Comparison of ENCODE assay signal across 36 mouse cellular contexts in the genomic region with DNA sequence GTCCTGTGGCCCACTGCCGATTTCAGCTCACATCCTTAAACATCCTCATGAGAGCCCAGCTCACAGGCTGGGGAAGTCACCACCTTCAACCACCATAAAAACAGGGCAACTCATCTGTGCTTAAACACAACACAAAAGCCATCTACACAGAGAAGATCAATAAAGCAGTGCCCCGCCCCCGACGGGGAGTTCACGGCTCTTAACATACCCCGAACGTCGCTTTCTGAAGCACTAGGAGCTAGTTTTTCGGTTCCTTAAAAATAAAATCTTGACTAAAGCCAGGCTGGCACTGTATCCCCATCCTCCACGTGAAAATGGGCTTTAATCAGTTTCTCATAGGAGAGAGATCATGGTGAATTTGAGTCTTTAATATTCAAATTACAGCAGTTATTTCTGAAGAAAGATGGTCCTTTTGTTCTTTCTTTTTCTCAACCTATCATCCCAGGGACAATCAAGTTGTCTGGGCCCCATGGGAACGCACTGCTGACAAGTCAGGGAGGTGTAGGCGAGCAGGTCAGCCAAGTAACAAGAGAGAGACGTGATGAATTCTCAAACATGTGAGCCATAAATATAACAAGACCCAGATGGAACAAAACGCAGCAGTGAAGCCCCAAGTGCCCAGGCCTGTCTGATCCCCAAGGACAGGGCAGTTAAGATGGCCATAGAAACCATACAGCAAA. TPM values are rescaled to one million over a fixed set of nuclear protein-coding genes. Genes with fewer than 3 reads are reported as not detected.
DNase-seq lines count a peak whose midpoint lies in the region; ATAC-seq and TF ChIP-seq lines count a peak whose summit lies in the region.
"Had no signal": no experiment of that assay in that cellular context is flagged by ENCODE, and none has a peak within 500 bp of the region (broad histone marks: within the 10 kb centered on the region; RNA-seq: fewer than 3 reads in every experiment).

No protein-coding gene starts in this region.

- H3K9ac ChIP-seq in hindbrain, embryonic 11.5 days (ENCODE audit: low read depth, low read length) = no peak overlapping the region
- no peak overlapping the region for H3K9ac ChIP-seq in hindbrain, embryonic 16.5 days (ENCODE audit: low read depth, low read length)
- H3K9ac ChIP-seq in CH12.LX (ENCODE audit: insufficient read depth, low read depth) = no peak overlapping the region
- no peak overlapping the region for H3K9ac ChIP-seq in kidney, embryonic 14.5 days (ENCODE audit: low read depth, low read length)
- H3K9ac ChIP-seq: embryonic facial prominence, embryonic 13.5 days; heart, embryonic 13.5 days; limb, embryonic 15.5 days; liver, embryonic 15.5 days; lung, embryonic 14.5 days; midbrain, embryonic 12.5 days had no signal

- peak overlapping the region; percentile 72 for H3K27ac ChIP-seq in hindbrain, embryonic 11.5 days (ENCODE audit: low read depth, low read length)
- no peak overlapping the region for H3K27ac ChIP-seq in hindbrain, embryonic 16.5 days (ENCODE audit: low read depth, low read length)
- H3K27ac ChIP-seq in CH12.LX (ENCODE audit: insufficient read depth, low read depth) = no peak overlapping the region
- H3K27ac ChIP-seq in kidney, embryonic 14.5 days (ENCODE audit: low read depth, low read length) = no peak overlapping the region
- H3K27ac ChIP-seq: embryonic facial prominence, embryonic 13.5 days; heart, embryonic 13.5 days; limb, embryonic 15.5 days; liver, embryonic 15.5 days; midbrain, embryonic 12.5 days had no signal

- H3K4me3 ChIP-seq in hindbrain, embryonic 11.5 days (ENCODE audit: low read depth, low read length) = no peak overlapping the region
- no peak overlapping the region for H3K4me3 ChIP-seq in hindbrain, embryonic 16.5 days (ENCODE audit: low read length)
- no peak overlapping the region for H3K4me3 ChIP-seq in CH12.LX (replicated peaks in 1 of 3; ENCODE audit: low read depth in 2 of 3, low read length in 2 of 3, poor library complexity in 1 of 3)
- H3K4me3 ChIP-seq in kidney, embryonic 14.5 days (ENCODE audit: low read length) = no peak overlapping the region
- H3K4me3 ChIP-seq: embryonic facial prominence, embryonic 13.5 days; erythroblast, embryonic 14.5 days; heart, embryonic 13.5 days; limb, embryonic 15.5 days; liver, embryonic 15.5 days; midbrain, embryonic 12.5 days; myocyte had no signal

- no peak for TF ChIP-seq RAD21 in CH12.LX (IDR thresholded peaks at IDR 0.05; ENCODE audit: low read depth, low read length)

- TF ChIP-seq CTCF in CH12.LX (conservative IDR thresholded peaks at IDR 0.05 in 1 of 2, IDR thresholded peaks at IDR 0.05 in 1 of 2; ENCODE audit: low read depth in 2 of 2, low read length in 2 of 2) = no peak

- H3K36me3 ChIP-seq in hindbrain, embryonic 11.5 days (ENCODE audit: control insufficient read depth, insufficient read depth, low read length) = peaks cover under 1% of the 10 kb centered on the region; the same call in 1 of the 2 replicates
- H3K36me3 ChIP-seq in hindbrain, embryonic 16.5 days (ENCODE audit: control insufficient read depth, insufficient read depth, low read length) = peaks cover 10% of the 10 kb centered on the region; the same call in 1 of the 2 replicates
- peaks cover 0 to 12% of the 10 kb centered on the region in 2 experiments for H3K36me3 ChIP-seq in CH12.LX (replicated peaks in 1 of 2; ENCODE audit: control insufficient read depth in 1 of 2, insufficient read depth in 1 of 2, low read length in 1 of 2)
- peaks cover 13% of the 10 kb centered on the region; the same call in 1 of the 2 replicates for H3K36me3 ChIP-seq in kidney, embryonic 14.5 days (ENCODE audit: control insufficient read depth, insufficient read depth, low read length)
- H3K36me3 ChIP-seq: liver, embryonic 15.5 days had no signal

- TF ChIP-seq EP300 in CH12.LX (IDR thresholded peaks at IDR 0.05; ENCODE audit: low read length) = peak; percentile 44

- no peaks in the 10 kb centered on the region for H3K9me3 ChIP-seq in hindbrain, embryonic 11.5 days (ENCODE audit: control insufficient read depth, low read length)
- H3K9me3 ChIP-seq in hindbrain, embryonic 16.5 days (ENCODE audit: control insufficient read depth, low read length) = no peaks in the 10 kb centered on the region
- H3K9me3 ChIP-seq in CH12.LX (replicated peaks; ENCODE audit: low read length) = no peaks in the 10 kb centered on the region
- H3K9me3 ChIP-seq in kidney, embryonic 14.5 days (ENCODE audit: control insufficient read depth, low read length) = no peaks in the 10 kb centered on the region
- H3K9me3 ChIP-seq: embryonic facial prominence, embryonic 13.5 days; heart, embryonic 13.5 days; limb, embryonic 15.5 days; liver, embryonic 15.5 days; midbrain, embryonic 12.5 days had no signal

- H3K4me1 ChIP-seq in hindbrain, embryonic 11.5 days (replicated peaks; ENCODE audit: control insufficient read depth, insufficient read depth, low read length) = peaks cover 3% of the 10 kb centered on the region; the same call in 1 of the 2 replicates
- peaks cover 6% of the 10 kb centered on the region for H3K4me1 ChIP-seq in hindbrain, embryonic 16.5 days (ENCODE audit: control insufficient read depth, insufficient read depth, low read depth, low read length)
- peaks cover 5 to 23% of the 10 kb centered on the region in 2 experiments; a peak in 3 of 4 replicates for H3K4me1 ChIP-seq in CH12.LX (ENCODE audit: control insufficient read depth in 1 of 2, insufficient read depth in 2 of 2)
- peaks cover 6% of the 10 kb centered on the region for H3K4me1 ChIP-seq in kidney, embryonic 14.5 days (ENCODE audit: control insufficient read depth, insufficient read depth, low read length)
- H3K4me1 ChIP-seq: liver, embryonic 15.5 days had no signal

- no peaks in the 10 kb centered on the region for H3K79me2 ChIP-seq in CH12.LX (replicated peaks; ENCODE audit: control insufficient read depth, extremely low read depth, insufficient read depth, poor library complexity, severe bottlenecking)

- no peaks in the 10 kb centered on the region for H3K27me3 ChIP-seq in hindbrain, embryonic 11.5 days (ENCODE audit: control insufficient read depth, insufficient read depth, low read length)
- no peaks in the 10 kb centered on the region for H3K27me3 ChIP-seq in hindbrain, embryonic 16.5 days (replicated peaks; ENCODE audit: control insufficient read depth, insufficient read depth, low read length)
- H3K27me3 ChIP-seq in CH12.LX (replicated peaks) = no peaks in the 10 kb centered on the region
- no peaks in the 10 kb centered on the region for H3K27me3 ChIP-seq in kidney, embryonic 14.5 days (ENCODE audit: control insufficient read depth, insufficient read depth, low read length)
- H3K27me3 ChIP-seq: embryonic facial prominence, embryonic 13.5 days; heart, embryonic 13.5 days; limb, embryonic 15.5 days; liver, embryonic 15.5 days had no signal

- no peak for TF ChIP-seq POLR2A in CH12.LX (IDR thresholded peaks at IDR 0.05; ENCODE audit: low read depth, low read length)

- dilution Hi-C loops in CH12.LX (cut with MboI; ENCODE audit: extremely low pct_ligation_motif_present, extremely low pct_unique_long_range_greater_than_20kb, low sequenced_read_pairs) = no loop called here

- peak; percentile 44 for DNase-seq in hindbrain, embryonic 11.5 days (ENCODE audit: low spot score)
- DNase-seq in CH12.LX (ENCODE audit: extremely low read depth) = peak; percentile 63
- DNase-seq in embryo, embryonic 9.5 days (ENCODE audit: extremely low spot score) = peak; percentile 29
- DNase-seq in mesoderm, embryonic 11.5 days (ENCODE audit: low read depth, low spot score) = peak; percentile 58
- no peak for DNase-seq in right cerebral cortex, postnatal 14 days
- no peak for DNase-seq in thymus, postnatal 0 days (ENCODE audit: low spot score)
- DNase-seq: adrenal gland, postnatal 25 days; cerebellum, adult 18-20 months; cerebellum, postnatal 10 days; kidney, adult 18-20 months; kidney, postnatal 4 days; left cerebral cortex, postnatal 4 days; lung, embryonic 14.5 days; lung, postnatal 14 days; thymus, adult 2 months; thymus, postnatal 4 days had no signal

- in situ Hi-C loops in CH12.LX (cut with MboI; ENCODE audit: low pct_ligation_motif_present, low pct_unique_long_range_greater_than_20kb, low sequenced_read_pairs) = loop anchor here (25.0 kb wide), 1 partner anchor 374 kb away; a partner anchor contains a TSS

- 0 out of 2 replicates have a peak, but pooled peaks have one; percentile 3 for ATAC-seq in hindbrain, embryonic 11.5 days (ENCODE audit: low FRiP score)
- no peak for ATAC-seq in hindbrain, embryonic 16.5 days
- no peak for ATAC-seq in kidney, embryonic 14.5 days (ENCODE audit: low FRiP score, low TSS enrichment)
- ATAC-seq: forebrain, embryonic 16.5 days had no signal

- H3K4me2 ChIP-seq in hindbrain, embryonic 11.5 days (replicated peaks; ENCODE audit: low read depth, low read length) = no peak overlapping the region
- no peak overlapping the region for H3K4me2 ChIP-seq in hindbrain, embryonic 16.5 days (ENCODE audit: low read length)
- H3K4me2 ChIP-seq in CH12.LX (ENCODE audit: insufficient read depth, low read depth, poor library complexity, severe bottlenecking) = peak overlapping the region; percentile 41
- no peak overlapping the region for H3K4me2 ChIP-seq in kidney, embryonic 14.5 days (replicated peaks; ENCODE audit: low read depth, low read length)
- H3K4me2 ChIP-seq: embryonic facial prominence, embryonic 13.5 days; heart, embryonic 13.5 days; limb, embryonic 15.5 days; liver, embryonic 15.5 days; lung, embryonic 14.5 days; midbrain, embryonic 12.5 days had no signal

- WGBS in hindbrain, embryonic 11.5 days = 46% methylated on average over 14 of the region's 14 CpGs
- WGBS in hindbrain, embryonic 16.5 days = 36% methylated on average over 14 of the region's 14 CpGs
- WGBS in kidney, embryonic 14.5 days = 39% methylated on average over 14 of the region's 14 CpGs

RNA-seq across cellular contexts. Expression of a gene that starts 38.6 kb away (rescaled TPM):
- polyA plus RNA-seq in hindbrain, embryonic 11.5 days (2014; fragmentation: Nextera tagmentation; extraction: Ambion mirVana) = not detected in 2 replicates
- polyA plus RNA-seq in hindbrain, embryonic 16.5 days (2015; fragmentation: Nextera tagmentation; extraction: Ambion mirVana) = 0.35 and 0.38 TPM in 2 replicates
- total RNA-seq in CH12.LX (2012; rRNA removed) (not detected in 2 replicates), CH12.LX (2014; rRNA removed) (not detected in 2 replicates)
- not detected in 2 replicates for polyA plus RNA-seq in CH12.LX (2012; ENCODE audit: insufficient read length, low read depth)
- 2.6 and 3.0 TPM in 2 replicates for polyA plus RNA-seq in kidney, embryonic 14.5 days (2014; fragmentation: Nextera tagmentation; extraction: Ambion mirVana)
- 0.19 and 0.36 TPM in 2 replicates for polyA plus RNA-seq in thymus, postnatal 0 days (2015; fragmentation: Nextera tagmentation; extraction: Ambion mirVana)
- total RNA-seq: hematopoietic stem cell, adult 5-6 weeks had no signal
- polyA plus RNA-seq: erythroblast, embryonic 14.5 days; forebrain, embryonic 11.5 days; midbrain, embryonic 12.5 days had no signal

RNA-seq across cellular contexts. Expression of a gene that starts 53.9 kb away (rescaled TPM):
- not detected in 2 replicates for polyA plus RNA-seq in hindbrain, embryonic 11.5 days (2014; fragmentation: Nextera tagmentation; extraction: Ambion mirVana)
- not detected in 2 replicates for polyA plus RNA-seq in hindbrain, embryonic 16.5 days (2015; fragmentation: Nextera tagmentation; extraction: Ambion mirVana)
- total RNA-seq in CH12.LX (2012; rRNA removed) (not detected in 2 replicates), CH12.LX (2014; rRNA removed) (not detected in 2 replicates)
- polyA plus RNA-seq in CH12.LX (2012; ENCODE audit: insufficient read length, low read depth) = not detected in 2 replicates
- polyA plus RNA-seq in kidney, embryonic 14.5 days (2014; fragmentation: Nextera tagmentation; extraction: Ambion mirVana) = 19.9 and 22.2 TPM in 2 replicates
- polyA plus RNA-seq in thymus, postnatal 0 days (2015; fragmentation: Nextera tagmentation; extraction: Ambion mirVana) = 0.31 and 0.42 TPM in 2 replicates
- total RNA-seq: adrenal gland, adult 18-20 months; adrenal gland, postnatal 25 days; common myeloid progenitor, adult 5-6 weeks; gastrocnemius, adult 8-10 months; heart, adult 8-10 months; heart, postnatal 10 days; hematopoietic stem cell, adult 5-6 weeks; layer of hippocampus, adult 8-10 months; layer of hippocampus, postnatal 25 days; left cerebral cortex, adult 8-10 months; left cerebral cortex, postnatal 4 days had no signal
- polyA plus RNA-seq: erythroblast, embryonic 14.5 days; forebrain, embryonic 11.5 days; forebrain, embryonic 16.5 days; heart, embryonic 13.5 days; liver, embryonic 15.5 days; midbrain, embryonic 12.5 days; myocyte had no signal

Comparison
In these comparisons a context has a peak if more than half of its experiments do, and no peak if none do; other contexts are left out.
1. DNase-seq: peak in hindbrain, embryonic 11.5 days (single experiment), CH12.LX (single experiment), embryo, embryonic 9.5 days (single experiment) and mesoderm, embryonic 11.5 days (single experiment); none in right cerebral cortex, postnatal 14 days (single experiment) and thymus, postnatal 0 days (single experiment).
2. RNA of a gene that starts 53.9 kb away (polyA plus RNA-seq): 19.9 to 22.2 TPM in kidney, embryonic 14.5 days; 0.31 to 0.42 TPM in thymus, postnatal 0 days, not detected in hindbrain, embryonic 11.5 days, not detected in hindbrain, embryonic 16.5 days and not detected in CH12.LX; every median in the first group is over 10 times any median in the second.